Mouse (Mus musculus) macrophage (primary cell): ENCODE data around the gene Senp5. TPM values are rescaled to one million over a fixed set of nuclear protein-coding genes. Genes with fewer than 3 reads are reported as not detected.
"Not testable (repeated sequence)": the region's sequence is repeated elsewhere in the genome, so short reads cannot be mapped to it uniquely, and the experiment has no call there.

ENCODE experiments used
- H3K27ac ChIP-seq: fragments of 350-480 bp; formaldehyde crosslinking; 2 replicates; pipeline ENCODE4 v1.9.0; 2021
- H3K36me3 ChIP-seq: fragments of 350-480 bp; formaldehyde crosslinking; 2 replicates; pipeline ENCODE4 v1.9.0; 2021; ENCODE audit errors: inconsistent target
- H3K4me3 ChIP-seq: fragments of 350-480 bp; formaldehyde crosslinking; 2 replicates; pipeline ENCODE4 v1.9.0; 2021; ENCODE audit errors: inconsistent target
- H3K79me2 ChIP-seq: fragments of 350-480 bp; formaldehyde crosslinking; 2 replicates; pipeline ENCODE4 v1.9.0; 2021; ENCODE audit errors: inconsistent target
- WGBS: methylation state at CpG from one replicate; pipeline ENCODE4 v1.1.7; 2026; ENCODE audit warnings: inconsistent platforms; ENCODE audit not compliant: missing documents; 5-methylcytosine and 5-hydroxymethylcytosine counted together
- polyA plus RNA-seq: library from polyadenylated mRNA; stranded (reverse); fragments of 250-400 nt; gene quantifications from 3 replicates; pipeline ENCODE4 v1.2.4, GENCODE M21; 2018; ENCODE audit warnings: inconsistent platforms

Senp5 gene
- polyA plus RNA-seq, 1 experiment from 2014 or later = 16.1 TPM

GRCm38 (mm10) chr16:31948345-31948774 is 54.7 kb downstream of the Senp5 start, which contains the start of the genes 0610012G03Rik and Ncbp2:
Gene 0610012G03Rik (minus strand): TSS chr16:31948494.
Gene Ncbp2 (plus strand): TSS chr16:31948513.
- peaks cover 88% of the 10 kb centered on the region for H3K79me2 ChIP-seq
- H3K27ac ChIP-seq = peak within 1 kb of the TSS; percentile 96
- peaks cover 15% of the 10 kb centered on the region; the same call in 1 of the 2 replicates for H3K36me3 ChIP-seq
- H3K4me3 ChIP-seq = peak within 1 kb of the TSS; percentile 99
- WGBS = 0% methylated on average over 55 of the region's 55 CpGs

- peaks cover 83% of the 10 kb centered on the region for H3K79me2 ChIP-seq
- H3K4me3 ChIP-seq = peak overlapping the region; percentile 98
- under 1% methylated on average over 38 of the region's 38 CpGs for WGBS
- H3K27ac ChIP-seq = peak overlapping the region; percentile 96
- H3K36me3 ChIP-seq = peaks cover 14% of the 10 kb centered on the region; the same call in 1 of the 2 replicates
Observed at GRCm38 (mm10) chr16:31947901-31948316, 55.2 kb downstream of the Senp5 start.

GRCm38 (mm10) chr16:31947333-31947732 is 55.8 kb downstream of the Senp5 start:
- H3K27ac ChIP-seq = peak overlapping the region; percentile 96
- WGBS = 15% methylated on average over 6 of the region's 8 CpGs
- H3K36me3 ChIP-seq = peaks cover 14% of the 10 kb centered on the region; the same call in 1 of the 2 replicates
- H3K79me2 ChIP-seq = peaks cover 77% of the 10 kb centered on the region
- peak overlapping the region; percentile 98 for H3K4me3 ChIP-seq

GRCm38 (mm10) chr16:31945986-31946385 is 57.1 kb downstream of the Senp5 start:
- H3K36me3 ChIP-seq = peaks cover 14% of the 10 kb centered on the region; the same call in 1 of the 2 replicates
- WGBS = 95% methylated on average over 6 of the region's 6 CpGs
- H3K79me2 ChIP-seq = peaks cover 64% of the 10 kb centered on the region
- H3K4me3 ChIP-seq = peak overlapping the region; percentile 98; the same call in 1 of the 2 replicates
- H3K27ac ChIP-seq = not testable (repeated sequence)

- Histone ChIP-seq H3K36me3 (peaks cover 14% of the 10 kb centered on the region; the same call in 1 of the 2 replicates), H3K27ac (no peak overlapping the region), H3K4me3 (no peak overlapping the region), H3K79me2 (peaks cover 58% of the 10 kb centered on the region)
- 95% methylated on average over 6 of the region's 6 CpGs for WGBS
Observed at GRCm38 (mm10) chr16:31945372-31945771, 57.7 kb downstream of the Senp5 start.

GRCm38 (mm10) chr16:31944698-31945255 is 58.3 kb downstream of the Senp5 start:
- Histone ChIP-seq H3K4me3 (no peak overlapping the region), H3K27ac (no peak overlapping the region), H3K79me2 (peaks cover 52% of the 10 kb centered on the region), H3K36me3 (peaks cover 14% of the 10 kb centered on the region; the same call in 1 of the 2 replicates)
- 91% methylated on average over 10 of the region's 12 CpGs for WGBS

GRCm38 (mm10) chr16:31943980-31944379 is 59.1 kb downstream of the Senp5 start:
- 7% methylated on average over 10 of the region's 10 CpGs for WGBS
- no peak overlapping the region for H3K4me3 ChIP-seq
- H3K27ac ChIP-seq = no peak overlapping the region
- H3K36me3 ChIP-seq = peaks cover 14% of the 10 kb centered on the region; the same call in 1 of the 2 replicates
- H3K79me2 ChIP-seq = peaks cover 44% of the 10 kb centered on the region

GRCm38 (mm10) chr16:31940586-31940985 is 62.5 kb downstream of the Senp5 start:
- Histone ChIP-seq H3K27ac (no peak overlapping the region), H3K36me3 (peaks cover 10% of the 10 kb centered on the region; the same call in 1 of the 2 replicates), H3K79me2 (peaks cover 16% of the 10 kb centered on the region), H3K4me3 (no peak overlapping the region)
- WGBS = 77% methylated on average over 2 of the region's 2 CpGs

GRCm38 (mm10) chr16:31938856-31939255 is 64.2 kb downstream of the Senp5 start:
- Histone ChIP-seq H3K27ac (peak overlapping the region; percentile 49), H3K36me3 (no peaks in the 10 kb centered on the region), H3K79me2 (no peaks in the 10 kb centered on the region; the same call in 1 of the 2 replicates), H3K4me3 (no peak overlapping the region)
- 35% methylated on average over 6 of the region's 6 CpGs for WGBS

- no peaks in the 10 kb centered on the region for H3K79me2 ChIP-seq
- 89% methylated on average over 4 of the region's 4 CpGs for WGBS
- H3K27ac ChIP-seq = no peak overlapping the region
- H3K36me3 ChIP-seq = no peaks in the 10 kb centered on the region
- H3K4me3 ChIP-seq = no peak overlapping the region
Observed at GRCm38 (mm10) chr16:31936568-31936967, 66.5 kb downstream of the Senp5 start.

- H3K4me3 ChIP-seq = peak overlapping the region; percentile 36
- peak overlapping the region; percentile 74 for H3K27ac ChIP-seq
- H3K79me2 ChIP-seq = no peaks in the 10 kb centered on the region
- no peaks in the 10 kb centered on the region for H3K36me3 ChIP-seq
- 7% methylated on average over 36 of the region's 36 CpGs for WGBS
Observed at GRCm38 (mm10) chr16:31935091-31935979, 67.8 kb downstream of the Senp5 start.

GRCm38 (mm10) chr16:31934550-31935010 is 68.5 kb downstream of the Senp5 start:
- WGBS = 50% methylated on average over 11 of the region's 13 CpGs
- Histone ChIP-seq H3K36me3 (no peaks in the 10 kb centered on the region), H3K4me3 (peak overlapping the region; percentile 36)

GRCm38 (mm10) chr16:31933751-31934549 is 69.1 kb downstream of the Senp5 start, which contains the start of gene Pigz:
Gene Pigz (plus strand): TSS chr16:31933851.
- no peaks in the 10 kb centered on the region for H3K79me2 ChIP-seq
- H3K36me3 ChIP-seq = no peaks in the 10 kb centered on the region
- H3K4me3 ChIP-seq = peak within 1 kb of the TSS; percentile 36
- 21% methylated on average over 42 of the region's 42 CpGs for WGBS
- H3K27ac ChIP-seq = peak within 1 kb of the TSS; percentile 74

More at GRCm38 (mm10) chr16:31934550-31935010, 68.5 kb downstream of the Senp5 start:
- Histone ChIP-seq H3K27ac (peak overlapping the region; percentile 74), H3K79me2 (no peaks in the 10 kb centered on the region)
